Mouse (Mus musculus) cerebellum, postnatal 36 days (tissue): ENCODE data around the gene Cyp2s1.

Experiments
- DNase-seq, 2 experiments: peaks; one replicate each; pipeline ENCODE4 v3.0.0; 2021 to 2022; ENCODE audit warnings: mixed read lengths in 2 of 2

The Cyp2s1 gene

DNA sequence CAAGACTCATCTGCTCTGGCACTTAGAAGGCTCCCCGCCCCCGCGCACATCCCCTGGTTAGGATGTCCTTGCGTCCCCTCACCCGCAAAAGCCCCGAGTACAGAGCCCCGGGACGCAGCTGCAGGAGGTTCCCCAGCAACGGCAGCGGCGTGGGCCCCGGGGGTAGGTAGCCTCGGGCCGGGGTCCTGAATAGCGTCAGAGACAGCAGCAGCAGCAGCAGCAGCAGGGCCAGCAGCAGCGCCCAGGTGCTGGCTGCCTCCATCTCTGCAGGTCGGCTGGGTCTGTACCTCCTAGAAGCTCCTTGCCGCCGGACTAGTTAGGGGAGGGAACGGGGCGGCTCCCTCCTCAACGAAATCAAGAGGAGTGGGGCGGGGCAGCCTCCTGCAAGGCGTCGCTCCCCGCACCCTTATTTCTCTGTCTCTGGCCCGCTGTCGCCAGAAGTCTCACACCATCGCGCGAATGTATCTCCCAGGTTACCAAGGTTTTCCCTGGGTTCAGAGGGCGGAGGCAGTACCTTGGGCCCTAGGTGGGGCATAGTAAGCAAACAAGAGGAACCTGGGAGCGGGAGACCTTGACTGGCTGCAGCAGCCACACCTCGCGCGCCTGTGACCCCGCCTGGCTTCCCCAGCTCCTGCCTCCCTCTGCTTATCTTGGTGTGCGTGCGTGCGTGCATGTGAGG is at the start of gene Cyp2s1:
Gene Cyp2s1 (minus strand): TSS at position 673 of the 679 bp plus-strand sequence.
- DNase-seq = no peak

DNA sequence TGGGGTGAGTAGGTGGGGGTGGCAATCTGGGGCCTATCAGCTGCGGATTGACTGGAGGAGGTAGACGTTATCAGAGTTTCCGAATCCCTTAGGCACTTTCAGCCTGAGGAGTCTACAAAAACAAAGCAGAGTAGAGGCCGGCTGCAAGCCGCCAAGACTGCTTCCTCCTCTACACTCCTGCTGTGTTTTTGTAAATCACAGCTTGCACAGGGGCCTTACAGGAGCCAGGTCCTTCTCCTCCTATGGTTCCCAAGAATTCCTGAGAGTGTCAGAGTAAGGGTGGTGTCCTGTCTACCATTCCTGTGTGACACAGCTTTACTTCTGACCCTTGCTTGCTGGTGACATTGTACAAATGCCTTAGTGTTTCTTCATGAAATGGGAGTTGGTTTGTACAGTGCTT is 48.1 kb upstream of the Cyp2s1 start:
- DNase-seq = no peak

DNA sequence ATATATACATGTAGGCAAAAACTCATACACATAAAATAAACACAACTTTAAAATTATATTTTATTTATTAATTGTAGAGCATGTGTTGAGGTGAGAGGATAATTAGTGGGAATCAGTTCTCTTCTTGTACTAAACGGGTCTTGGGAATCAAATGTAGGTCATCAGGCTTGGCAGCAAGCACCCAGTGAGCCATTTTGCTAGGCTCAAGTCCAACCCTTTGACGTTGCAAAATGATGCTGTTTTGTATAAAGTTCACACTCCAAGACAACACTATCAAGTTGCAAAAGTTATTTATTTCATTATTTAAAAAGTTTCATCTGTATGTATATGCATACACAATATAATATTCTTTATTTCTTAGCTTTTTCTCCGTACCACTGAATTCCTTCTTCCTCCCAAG is 47.0 kb upstream of the Cyp2s1 start:
- DNase-seq = no peak

DNA sequence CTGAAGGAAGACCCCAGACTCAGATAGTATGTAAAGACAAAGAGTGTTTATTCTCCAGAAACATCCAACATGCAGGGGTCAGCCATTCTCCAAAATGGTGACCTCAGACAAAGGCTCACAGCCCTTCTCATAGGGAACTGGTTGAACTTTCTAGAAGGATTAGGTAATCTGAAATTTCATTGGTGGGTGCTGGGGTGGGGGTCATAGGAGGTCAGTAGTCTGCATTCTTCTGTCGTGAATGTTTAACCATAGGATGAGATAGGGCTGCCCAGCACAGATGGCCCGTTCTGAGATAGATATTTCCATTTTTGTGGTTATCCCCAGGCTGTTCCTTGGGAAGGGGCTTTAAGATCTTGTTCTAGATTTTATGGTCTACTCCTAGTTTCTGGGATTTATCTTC is 45.7 kb upstream of the Cyp2s1 start:
- no peak for DNase-seq

DNA sequence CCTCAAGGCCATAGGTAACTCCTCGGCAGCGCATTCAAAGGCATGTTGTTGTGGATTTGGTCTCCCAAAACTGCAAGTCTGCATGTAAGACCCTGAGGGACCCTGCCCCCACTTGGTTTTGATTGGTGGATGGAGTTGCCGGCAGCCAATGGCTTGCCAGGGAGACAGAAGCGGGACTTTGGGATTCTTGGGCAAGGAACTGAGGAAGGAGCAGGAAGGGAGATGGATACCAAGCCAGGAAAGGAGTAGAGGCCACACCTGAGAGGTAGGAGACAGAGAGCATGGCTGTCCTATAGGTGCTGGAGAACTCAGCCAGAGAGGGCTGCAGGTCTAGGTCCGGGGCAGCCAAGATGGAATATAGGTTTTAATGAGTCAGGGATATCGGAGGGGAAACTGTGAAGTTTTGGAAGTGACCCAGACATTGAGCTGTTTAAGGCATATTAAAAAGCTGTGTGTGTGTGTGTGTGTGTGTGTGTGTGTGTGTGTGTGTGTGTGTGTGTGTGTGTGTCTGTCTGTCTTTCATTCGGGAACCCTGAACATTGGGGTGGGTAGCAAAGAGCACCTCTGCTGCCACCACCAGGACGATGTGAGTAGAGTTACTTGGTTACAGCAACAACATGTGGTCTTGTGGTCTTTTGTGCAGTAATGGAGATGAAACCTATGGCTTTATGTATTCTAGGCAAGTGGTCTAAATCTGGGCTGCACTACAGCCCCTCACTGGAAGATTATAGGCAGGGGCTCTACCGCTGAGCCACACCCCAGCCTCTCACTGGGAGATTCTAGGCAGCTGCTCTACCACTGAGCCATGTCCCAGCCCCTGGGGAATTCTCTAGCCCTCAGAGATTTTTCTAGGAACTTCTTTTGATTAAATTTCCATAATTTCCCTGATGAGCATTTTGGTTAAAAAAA is 43.5 kb upstream of the Cyp2s1 start:
- no peak for DNase-seq

DNA sequence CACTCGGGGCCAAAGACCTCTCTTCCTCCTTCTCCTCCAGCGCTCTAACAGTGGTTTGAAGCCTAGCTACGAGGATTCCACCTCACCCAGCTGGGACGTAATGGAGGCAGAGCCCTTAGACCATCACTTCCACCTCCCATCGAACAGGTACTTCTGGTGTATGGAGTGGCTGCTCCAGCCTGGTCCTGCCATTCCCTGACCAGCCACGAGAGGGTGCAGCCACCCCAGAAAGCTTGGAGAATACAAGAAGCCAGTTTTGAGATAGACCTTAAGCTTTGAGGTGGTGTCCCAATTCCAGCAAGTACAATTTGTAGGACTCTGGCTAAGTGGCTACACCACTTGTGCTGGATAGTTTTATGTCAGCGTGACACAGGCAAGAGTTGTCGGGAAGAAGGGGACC is 38.4 kb upstream of the Cyp2s1 start:
- peak; percentile 31 to 34 for DNase-seq

DNA sequence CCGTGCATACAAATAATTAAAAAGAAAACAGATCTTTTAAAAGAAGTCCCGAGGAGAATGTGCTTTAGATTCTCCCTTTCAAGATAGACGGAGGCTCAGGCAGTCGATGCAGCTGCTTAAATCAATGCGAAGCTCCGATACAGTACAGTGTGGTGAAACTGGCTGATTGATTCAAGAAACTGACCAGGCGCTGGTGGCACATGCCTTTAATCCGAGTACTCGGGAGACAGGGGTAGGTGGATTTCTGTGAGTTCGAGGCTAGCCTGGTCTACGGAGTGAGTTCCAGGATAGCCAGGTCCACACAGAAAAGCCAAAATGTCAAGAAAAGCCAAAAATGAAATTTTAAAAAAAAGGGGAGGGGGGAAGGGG is 31.7 kb upstream of the Cyp2s1 start:
- DNase-seq = peak in 1 of 2 experiments; percentile 18

DNA sequence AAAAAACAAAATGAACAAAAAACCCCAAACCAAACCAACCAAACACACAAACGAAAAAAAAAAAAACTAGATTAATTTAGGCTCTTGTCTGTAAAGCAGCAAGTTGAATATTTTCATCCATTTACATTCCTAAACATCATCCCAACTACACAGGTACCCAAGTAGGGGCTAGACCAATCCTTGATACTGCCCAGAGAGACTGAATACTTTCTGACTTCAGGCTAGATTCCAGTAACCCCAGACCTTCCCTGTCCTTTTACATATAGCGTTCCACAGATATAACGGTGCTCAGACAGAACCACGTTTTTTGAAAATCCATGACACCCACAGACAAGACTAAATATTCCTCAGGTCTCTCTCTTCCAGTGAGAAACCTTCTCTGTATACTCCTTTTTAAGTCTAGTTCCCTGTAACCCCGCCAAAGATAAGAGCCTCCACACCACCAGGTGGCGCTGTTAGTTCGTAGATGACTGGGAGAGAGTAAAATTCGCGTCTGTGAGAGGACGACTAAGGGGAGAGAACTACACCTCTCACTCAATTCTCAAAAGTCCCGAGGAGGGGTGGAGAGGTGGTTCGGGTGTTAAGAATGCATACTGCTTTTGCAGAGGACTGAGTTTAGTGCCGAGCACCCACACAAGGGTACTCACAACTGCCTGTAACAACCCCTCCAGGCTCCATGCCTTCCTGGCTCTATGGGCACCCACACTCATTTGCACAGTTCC is 31.2 kb upstream of the Cyp2s1 start:
- peak; percentile 82 for DNase-seq

DNA sequence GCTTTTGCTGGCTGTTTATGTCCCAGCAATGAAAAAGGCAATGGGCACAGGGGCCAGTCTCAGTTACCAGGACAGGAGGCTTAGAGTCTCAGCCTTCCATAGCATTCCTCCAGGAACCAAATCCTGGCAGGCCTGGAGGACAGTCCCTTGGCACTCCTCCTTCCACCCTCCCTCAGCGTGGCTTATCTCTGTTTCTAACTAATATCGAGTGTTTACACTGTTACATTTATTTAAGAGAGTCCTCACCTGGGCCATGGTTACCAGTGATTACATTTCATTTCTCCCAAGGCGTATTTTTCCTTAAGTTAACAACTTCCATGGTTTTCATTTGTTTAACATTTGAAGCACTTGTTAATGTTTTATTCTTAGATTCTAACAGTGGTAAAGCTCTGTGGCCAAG is 28.2 kb upstream of the Cyp2s1 start:
- DNase-seq = no peak

DNA sequence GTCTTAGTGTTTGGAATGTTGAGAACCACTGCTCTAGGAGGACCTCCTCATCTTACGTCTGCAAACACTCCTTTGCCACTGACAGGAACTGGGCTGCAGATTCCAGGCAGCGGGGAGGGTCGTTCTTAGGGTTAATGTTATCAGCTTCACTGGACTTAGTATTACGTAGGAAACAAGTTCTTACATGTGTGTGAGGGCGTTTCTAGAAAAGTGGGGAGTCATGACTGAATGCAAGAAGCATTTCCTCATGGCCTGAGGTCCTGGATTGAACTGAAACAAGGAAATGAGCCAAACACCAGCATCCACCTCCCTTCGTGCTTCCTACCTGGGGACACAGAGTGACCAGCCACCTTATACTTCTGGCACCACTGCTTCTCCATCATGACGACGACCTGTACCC is 27.7 kb upstream of the Cyp2s1 start:
- DNase-seq = no peak

DNA sequence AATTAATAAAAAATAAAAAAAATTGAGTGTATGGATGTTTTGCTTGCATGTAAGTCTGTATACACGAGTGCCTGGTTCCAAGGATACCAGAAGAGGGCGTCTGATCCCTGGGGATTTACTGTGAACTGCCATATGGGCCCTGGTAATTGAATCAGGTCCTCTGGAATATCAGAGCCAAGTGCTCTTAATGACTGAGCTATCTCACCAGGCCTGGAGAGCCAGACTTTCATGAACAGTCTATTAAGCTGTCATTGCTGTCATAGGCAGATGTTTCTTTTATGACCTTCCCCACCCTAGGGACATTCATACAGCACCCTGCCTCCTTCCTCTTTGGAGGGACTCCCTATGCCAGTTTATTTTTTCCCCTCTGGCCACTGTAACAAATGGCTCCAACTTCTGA is 26.8 kb upstream of the Cyp2s1 start:
- DNase-seq = no peak

DNA sequence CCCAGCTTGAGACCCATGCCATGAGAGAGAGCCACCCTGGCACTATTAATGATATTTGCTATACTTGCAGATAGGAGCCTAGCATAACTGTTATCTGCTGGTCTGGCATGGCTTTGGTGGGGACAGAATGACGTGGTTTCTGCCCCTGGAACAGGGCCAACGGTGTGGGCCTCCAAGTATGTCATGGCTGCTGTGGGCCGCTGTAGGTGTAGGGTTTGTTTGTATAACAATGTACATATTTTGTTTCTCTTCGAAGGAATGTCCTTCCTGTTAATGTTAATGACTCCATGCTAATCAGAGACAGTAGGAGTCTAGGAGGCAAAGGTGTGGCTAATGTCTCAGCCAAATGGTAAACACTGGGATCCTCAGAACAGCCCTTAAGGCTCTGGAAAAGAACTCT is 24.2 kb upstream of the Cyp2s1 start:
- DNase-seq = no peak

DNA sequence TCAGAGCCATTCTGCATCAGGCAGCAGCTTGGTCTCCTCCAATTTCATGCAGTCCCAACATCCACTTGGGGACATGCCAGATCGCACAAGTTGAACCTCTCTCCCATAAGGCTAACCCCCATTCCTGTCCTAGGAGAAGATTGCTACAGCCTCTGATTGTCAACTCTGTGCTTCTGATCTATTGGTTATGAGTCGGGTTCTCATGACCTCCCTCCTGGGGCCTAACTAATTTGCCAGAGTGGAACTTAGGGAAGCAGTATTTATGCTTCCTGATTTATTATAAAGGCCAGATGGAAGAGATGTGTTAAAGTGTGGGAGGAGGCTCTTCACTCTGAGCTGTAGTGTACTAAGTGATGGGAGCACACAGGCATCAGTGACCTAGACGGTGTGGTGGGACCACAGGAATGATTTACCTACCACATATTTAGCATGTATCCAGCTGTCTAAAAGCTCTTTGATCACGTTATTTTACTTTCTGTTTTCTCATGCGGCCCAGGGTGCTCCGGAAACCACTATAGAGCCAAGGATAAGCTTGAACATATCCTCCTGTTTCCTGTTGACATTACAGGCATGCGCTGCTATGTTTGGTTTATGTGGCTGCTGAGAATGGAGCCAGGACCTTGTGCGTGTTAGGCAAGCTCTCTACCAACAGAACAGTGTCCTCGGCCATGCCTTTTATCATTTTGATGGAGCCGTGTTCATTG is 18.6 kb upstream of the Cyp2s1 start:
- no peak for DNase-seq

DNA sequence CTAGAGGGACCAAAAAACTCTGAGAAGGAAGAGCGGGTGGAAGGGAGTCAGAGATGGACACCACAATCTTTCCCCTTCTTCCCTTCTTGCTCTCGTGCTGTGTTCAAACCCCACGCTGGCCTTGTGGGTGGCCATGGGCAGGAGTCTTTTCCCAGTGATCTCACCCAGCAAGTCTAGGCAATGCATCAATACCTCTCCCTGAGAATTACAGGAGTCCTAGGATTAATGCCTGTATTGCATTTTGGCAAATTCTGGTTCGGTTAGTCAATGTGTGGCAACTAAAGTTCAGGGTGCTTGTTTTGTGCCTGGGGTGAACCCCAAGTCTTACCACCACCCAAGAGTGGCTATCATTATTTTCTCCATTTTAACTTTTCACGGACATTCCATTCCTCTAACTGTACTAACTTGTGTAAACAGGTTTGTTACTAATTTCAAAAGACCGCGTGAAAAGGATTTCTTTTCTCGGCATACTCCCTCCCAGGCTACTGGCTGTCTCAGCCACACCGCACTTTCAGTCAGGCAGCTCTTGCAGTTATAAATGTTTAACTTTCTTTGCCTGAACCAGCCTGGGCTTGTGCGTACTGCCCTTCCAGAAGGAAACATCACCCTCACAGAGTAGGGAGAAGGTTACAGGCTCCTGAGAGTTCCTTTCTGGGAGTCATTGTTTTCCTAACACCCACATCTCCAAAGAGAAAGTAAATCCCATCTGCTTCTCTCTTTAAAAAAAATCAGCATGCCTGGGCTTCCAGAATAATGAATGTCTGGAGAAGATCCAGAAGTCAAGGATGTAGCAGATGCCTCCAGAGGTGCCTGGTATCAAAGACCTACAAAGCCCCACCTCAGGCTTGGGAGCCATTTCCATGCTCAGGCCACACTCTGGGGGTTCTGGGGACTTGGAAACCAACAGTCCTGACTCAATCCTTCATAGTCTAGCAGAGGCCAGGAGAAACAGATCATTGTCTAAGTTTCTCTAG is 15.1 kb upstream of the Cyp2s1 start:
- DNase-seq = no peak

DNA sequence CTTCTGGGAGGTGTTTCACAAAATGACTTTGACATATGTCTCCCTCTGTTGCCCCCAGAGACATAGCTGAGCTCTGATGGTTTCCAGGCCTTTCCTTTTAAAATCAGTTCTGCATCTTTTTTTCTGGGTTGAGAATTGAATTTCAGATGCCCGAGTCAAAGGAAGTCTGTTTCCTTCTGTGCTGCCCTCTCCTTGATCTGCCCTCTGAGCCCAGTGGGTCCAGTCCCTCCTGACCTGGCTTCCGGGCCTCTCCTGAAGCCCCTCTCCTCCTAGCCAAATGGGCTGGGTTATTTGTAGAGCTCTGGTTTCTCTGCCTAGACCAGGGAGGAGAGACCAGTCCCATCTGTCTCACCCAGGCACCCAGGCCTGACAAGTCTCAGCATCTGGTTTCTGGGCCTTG is 13.5 kb upstream of the Cyp2s1 start:
- no peak for DNase-seq

DNA sequence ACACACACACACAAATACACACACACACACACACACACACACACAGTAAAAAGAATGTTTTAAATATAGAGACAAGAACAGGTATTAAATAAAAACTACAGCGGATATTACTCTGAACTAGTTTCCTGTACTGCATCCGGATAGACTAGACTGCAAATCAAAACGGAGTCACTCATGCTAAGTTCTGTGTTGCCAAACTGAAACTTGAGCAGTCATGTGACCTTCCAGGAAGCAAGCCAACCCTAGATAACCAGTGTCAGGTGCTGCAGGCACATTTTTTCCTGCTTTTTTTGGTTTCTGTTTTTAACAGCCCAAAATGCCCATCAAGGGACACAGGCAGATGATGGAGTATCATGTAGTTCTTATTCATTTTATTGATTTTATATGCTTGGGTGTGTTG is 10.5 kb upstream of the Cyp2s1 start:
- no peak for DNase-seq

DNA sequence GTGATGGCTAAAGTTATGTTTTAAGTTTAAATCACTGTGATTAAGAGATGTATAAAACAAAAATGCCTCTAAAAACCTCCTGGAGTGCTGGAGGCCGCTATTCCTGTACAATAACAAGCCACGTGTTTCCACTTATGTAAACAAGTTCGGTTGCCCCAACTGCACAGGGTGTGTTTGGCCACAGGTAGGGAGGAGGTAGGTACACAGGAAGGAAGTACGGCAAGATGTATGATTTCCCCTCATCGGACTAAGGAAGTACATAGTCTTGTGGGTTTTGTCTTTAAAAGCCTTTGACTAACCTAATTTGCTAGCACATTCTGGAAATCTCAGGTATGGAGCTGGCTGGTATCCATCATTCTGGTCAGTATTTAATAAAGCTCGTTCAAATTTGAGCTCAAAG is 9.3 kb upstream of the Cyp2s1 start:
- DNase-seq = no peak

DNA sequence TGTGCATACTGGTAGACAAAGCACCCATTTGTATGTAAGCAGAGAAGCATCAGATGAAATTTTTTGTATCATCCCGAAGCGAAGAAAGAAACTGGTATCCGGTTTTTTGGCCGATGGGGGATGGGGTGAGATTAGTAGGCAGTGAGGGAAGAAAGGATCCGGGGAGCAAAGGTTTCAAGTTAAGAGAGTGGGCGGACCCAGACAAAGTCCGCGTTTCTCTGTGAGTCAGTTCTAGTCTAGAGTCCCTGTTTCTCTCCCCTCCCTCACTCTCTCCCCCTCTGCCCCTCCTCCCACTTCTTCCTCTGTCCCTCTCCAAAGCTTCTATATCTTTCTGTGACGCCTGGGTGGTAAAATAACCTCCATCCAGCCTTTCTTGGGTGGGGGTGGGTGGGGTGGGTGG is 8.3 kb upstream of the Cyp2s1 start:
- DNase-seq = no peak

DNA sequence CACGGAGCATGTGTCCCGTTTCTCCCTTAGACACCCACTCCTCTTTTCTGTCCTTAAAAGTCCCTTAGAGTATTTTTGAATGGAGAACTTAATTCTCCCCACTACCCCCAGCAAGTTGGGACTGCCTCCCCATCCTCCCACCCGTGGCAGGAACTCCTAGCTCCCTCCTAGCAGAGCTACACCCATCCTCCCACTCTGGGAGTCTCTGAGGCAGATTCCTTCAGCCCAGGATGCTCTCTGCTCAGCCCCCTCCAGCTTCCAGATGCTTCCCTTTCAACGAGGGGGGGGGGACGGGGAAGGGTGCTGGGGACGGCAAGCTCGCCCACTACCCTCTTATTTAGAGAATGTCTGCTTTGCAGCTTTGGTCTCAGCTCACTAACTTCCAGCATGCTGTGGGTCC is 1.1 kb downstream of the Cyp2s1 start:
- DNase-seq = no peak

DNA sequence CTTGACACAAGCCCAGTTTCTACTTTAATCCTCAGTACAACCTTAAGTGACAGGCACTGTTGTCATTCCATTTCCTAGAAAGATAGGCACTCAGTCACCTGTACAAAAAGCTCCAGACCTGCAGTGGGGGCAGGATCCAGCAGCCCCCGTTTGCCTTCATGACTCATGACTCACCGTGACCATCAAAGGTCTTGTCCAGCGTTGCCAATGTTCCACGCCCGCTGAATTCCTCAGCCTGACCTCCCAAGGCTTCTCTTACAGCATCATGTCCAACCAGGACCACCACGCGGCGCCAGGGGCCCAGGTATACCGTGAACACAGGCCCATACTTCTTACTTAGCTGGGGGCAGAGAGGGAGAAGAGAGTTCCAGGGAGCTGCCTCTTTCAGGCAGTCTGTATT is 2.0 kb downstream of the Cyp2s1 start:
- DNase-seq = no peak

DNA sequence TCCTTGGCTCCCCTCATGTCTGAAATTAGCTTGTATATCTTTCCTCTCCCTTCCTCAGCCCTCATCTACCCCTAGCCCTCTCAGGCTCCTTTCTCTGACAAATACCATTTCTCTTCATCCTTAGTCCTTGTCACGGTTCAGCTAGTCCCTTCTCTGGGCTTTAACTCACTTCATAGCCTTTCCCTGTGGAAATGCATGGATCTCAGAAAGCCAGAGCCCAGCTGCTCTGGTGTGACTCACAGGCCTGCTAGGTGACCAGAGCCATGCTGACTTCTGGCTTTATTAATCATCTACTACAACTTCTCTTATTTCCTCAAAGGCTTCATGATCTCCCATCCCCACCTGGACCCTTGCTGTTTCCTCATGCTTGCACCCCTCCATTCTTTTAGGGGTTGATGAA is 4.5 kb downstream of the Cyp2s1 start:
- no peak for DNase-seq

DNA sequence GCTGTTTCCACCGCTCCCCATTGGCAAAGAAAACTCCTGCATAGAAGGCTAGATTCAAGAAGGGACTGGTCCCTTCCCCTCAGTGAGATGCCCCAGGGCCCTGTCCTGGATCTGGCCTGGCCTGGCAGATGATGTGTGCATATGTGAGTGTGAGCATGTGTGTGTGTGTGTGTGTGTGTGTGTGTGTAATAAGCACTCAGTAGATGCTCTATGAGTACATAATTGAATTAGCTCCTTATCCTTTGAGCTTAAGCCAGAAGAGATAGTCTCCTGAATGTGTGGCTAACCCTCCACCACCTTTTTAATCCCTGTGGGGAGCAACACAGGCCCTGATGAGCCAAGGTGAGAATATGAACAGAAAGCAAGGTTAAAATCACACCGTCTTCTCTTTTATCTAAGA is 5.0 kb downstream of the Cyp2s1 start:
- DNase-seq = no peak
